Mouse (Mus musculus): ENCODE measurements around the gene Btbd19.

DNA sequence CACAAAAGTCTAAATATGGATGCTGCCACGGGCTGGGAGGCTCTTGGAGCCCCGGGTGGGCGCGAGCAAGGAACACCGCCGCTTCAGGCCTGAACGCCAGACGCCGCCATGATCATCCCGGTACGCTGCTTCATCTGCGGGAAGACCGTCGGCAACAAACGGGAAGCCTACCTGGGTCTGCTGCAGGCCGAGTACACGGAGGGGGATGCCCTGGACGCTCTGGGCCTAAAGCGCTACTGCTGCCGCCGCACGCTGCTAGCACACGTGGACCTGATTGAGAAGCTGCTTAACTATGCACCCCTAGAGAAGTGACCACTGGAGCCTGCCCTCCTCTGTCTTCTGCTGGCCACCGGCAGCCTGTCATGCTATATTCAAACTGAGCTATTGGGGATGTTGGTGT, 23.3 kb upstream of the Btbd19 start:
- TF ChIP-seq CTCF (IDR thresholded peaks at IDR 0.05; ENCODE audit: low read depth, low read length) (no peak), TAL1 (conservative IDR thresholded peaks at IDR 0.05; ENCODE audit: low read depth, low read length) (no peak), GATA1 (IDR thresholded peaks at IDR 0.05; ENCODE audit: borderline replicate concordance, low read length) (no peak), POLR2AphosphoS5 (IDR thresholded peaks at IDR 0.05; ENCODE audit: insufficient replicate concordance, low read depth, low read length) (no peak; the same call in 1 of the 2 replicates)

All from G1E (cell line).